Mouse (Mus musculus) hindbrain, embryonic 12.5 days (tissue): ENCODE measurements around the gene Cma2. TPM values are rescaled to one million over a fixed set of nuclear protein-coding genes. Genes with fewer than 3 reads are reported as not detected.

Source experiments
- ATAC-seq: fragments of 200-750 bp; cut with Nextera tagmentation; 2 replicates; pipeline ENCODE4 v1.8.0; 2017; ENCODE audit warnings: moderate TSS enrichment; ENCODE audit not compliant: low FRiP score
- H3K27ac ChIP-seq: fragments of 300-500 bp; sonication (generic); 2 replicates; pipeline ENCODE4 v1.5.1; 2016; ENCODE audit warnings: mild to moderate bottlenecking
- H3K27me3 ChIP-seq: fragments of 300-500 bp; sonication (generic); 2 replicates; pipeline ENCODE4 v1.6.1; 2016; ENCODE audit warnings: mild to moderate bottlenecking
- H3K36me3 ChIP-seq: fragments of 300-500 bp; sonication (generic); 2 replicates; pipeline ENCODE4 v1.6.1; 2016; ENCODE audit warnings: mild to moderate bottlenecking
- H3K4me1 ChIP-seq: fragments of 300-500 bp; sonication (generic); 2 replicates; pipeline ENCODE4 v1.6.1; 2016
- H3K4me2 ChIP-seq: fragments of 300-500 bp; sonication (generic); replicated peaks from 2 replicates; pipeline ENCODE4 v1.6.1; 2016; ENCODE audit warnings: mild to moderate bottlenecking
- H3K4me3 ChIP-seq: fragments of 300-500 bp; sonication (generic); 2 replicates; pipeline ENCODE4 v1.5.1; 2016; ENCODE audit warnings: mild to moderate bottlenecking
- H3K9ac ChIP-seq: fragments of 300-500 bp; sonication (generic); 2 replicates; pipeline ENCODE4 v1.6.1; 2016; ENCODE audit warnings: mild to moderate bottlenecking, moderate library complexity
- H3K9me3 ChIP-seq: fragments of 300-500 bp; sonication (generic); replicated peaks from 2 replicates; pipeline ENCODE4 v1.6.1; 2016; ENCODE audit warnings: mild to moderate bottlenecking
- WGBS: fragments of 180-500 bp; shearing (Covaris S2); methylation state at CpG from one replicate; pipeline ENCODE4 v1.1.7; 2016; 5-methylcytosine and 5-hydroxymethylcytosine counted together
- polyA plus RNA-seq: library from polyadenylated mRNA; unstranded; fragments of >200 nt; fragmentation: Nextera tagmentation; extraction: Ambion mirVana; gene quantifications from 2 replicates; pipeline ENCODE4 v1.2.1, GENCODE M21; 2016

Gene Cma2
- not detected in 2 replicates for polyA plus RNA-seq

- WGBS, result 82% methylated on average over 6 of the region's 6 CpGs
- H3K27ac ChIP-seq, result no peak within 1 kb of the TSS
- ATAC-seq, result no peak
- H3K4me3 ChIP-seq, result no peak within 1 kb of the TSS
- no peaks in the 10 kb centered on the region for H3K9me3 ChIP-seq
- H3K9ac ChIP-seq, result no peak within 1 kb of the TSS
- H3K4me2 ChIP-seq, result no peak within 1 kb of the TSS
- H3K4me1 ChIP-seq, result no peaks in the 10 kb centered on the region
- H3K27me3 ChIP-seq, result no peaks in the 10 kb centered on the region
- no peaks in the 10 kb centered on the region for H3K36me3 ChIP-seq
Observed at GRCm38 (mm10) chr14:55950346-55951030, at the start of gene Cma2. Cma2 (plus strand) TSS chr14:55950980.

DNA sequence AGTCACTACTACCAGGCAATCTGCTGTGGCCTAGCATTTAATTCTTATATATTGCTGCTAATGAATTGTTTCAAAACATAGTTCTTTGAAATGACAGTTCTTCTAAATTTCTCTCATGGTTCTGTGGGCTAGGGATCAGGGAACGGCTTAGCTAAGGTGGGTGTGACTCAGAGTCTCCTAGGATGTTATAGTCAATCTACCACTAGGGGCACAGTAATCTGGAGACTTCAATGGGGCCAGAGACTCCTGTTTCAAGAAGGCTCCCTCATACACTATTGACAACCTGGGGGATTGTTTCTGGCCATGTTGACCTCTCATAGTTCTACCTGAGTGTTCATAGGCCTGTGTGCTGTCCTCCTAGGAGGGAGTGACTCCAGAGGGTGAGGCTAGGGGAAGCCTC is 45.3 kb upstream of the Cma2 start:
- Histone ChIP-seq H3K36me3 (no peaks in the 10 kb centered on the region), H3K4me3 (no peak overlapping the region), H3K9me3 (no peaks in the 10 kb centered on the region), H3K27me3 (no peaks in the 10 kb centered on the region), H3K9ac (no peak overlapping the region), H3K4me1 (peaks cover 6% of the 10 kb centered on the region), H3K27ac (no peak overlapping the region), H3K4me2 (no peak overlapping the region)
- 35% methylated on average over 1 of the region's 1 CpGs for WGBS
- ATAC-seq, result no peak

- Histone ChIP-seq H3K27ac (no peak overlapping the region), H3K4me2 (no peak overlapping the region), H3K36me3 (no peaks in the 10 kb centered on the region), H3K27me3 (no peaks in the 10 kb centered on the region), H3K4me1 (no peaks in the 10 kb centered on the region), H3K9me3 (no peaks in the 10 kb centered on the region), H3K4me3 (no peak overlapping the region), H3K9ac (no peak overlapping the region)
- no peak for ATAC-seq
- WGBS, result 48% methylated on average over 4 of the region's 4 CpGs
Observed at GRCm38 (mm10) chr14:55913406-55913805, 37.4 kb upstream of the Cma2 start.

DNA sequence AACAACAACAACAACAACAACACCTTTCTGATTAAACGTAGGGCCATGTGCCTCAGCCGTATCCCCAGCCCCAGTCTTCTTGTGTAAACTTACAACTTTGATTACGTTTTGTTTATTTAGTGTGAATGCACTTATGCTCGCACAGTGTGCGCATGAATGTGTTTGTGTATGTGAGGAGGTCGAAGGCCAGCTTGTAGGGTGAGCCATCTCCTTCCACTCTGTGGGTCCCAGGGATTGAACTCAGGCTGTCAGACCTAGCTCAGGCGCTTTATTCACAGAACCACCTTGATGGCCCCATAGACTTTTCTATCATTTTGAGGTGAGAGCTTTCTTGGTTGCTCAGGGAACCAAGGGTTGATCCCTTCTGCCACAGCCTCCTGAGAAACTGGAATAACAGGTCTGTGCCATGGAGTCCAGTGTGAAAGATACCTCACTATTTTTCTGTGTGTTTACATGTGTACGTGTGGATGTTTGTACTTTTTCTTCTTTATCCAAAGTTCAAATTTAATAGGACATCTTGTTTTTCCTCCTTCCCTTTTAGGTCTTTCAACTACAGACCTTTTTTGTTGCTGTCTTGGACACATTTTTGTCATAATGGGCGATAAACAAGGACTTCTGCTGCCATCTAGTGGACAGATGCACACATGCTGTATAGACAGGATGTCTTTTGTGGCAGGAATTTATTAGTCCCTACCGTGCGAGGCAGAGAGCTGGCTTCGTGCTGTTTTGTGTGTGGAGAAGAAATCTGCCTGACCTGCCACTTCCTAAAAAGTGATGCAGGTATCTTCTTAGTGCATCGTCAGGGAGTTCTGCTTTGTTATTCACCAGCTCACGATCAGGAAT is 32.3 kb upstream of the Cma2 start:
- Histone ChIP-seq H3K9me3 (no peaks in the 10 kb centered on the region), H3K4me2 (peak overlapping the region; percentile 31; the same call in 1 of the 2 replicates), H3K4me3 (no peak overlapping the region), H3K27ac (no peak overlapping the region), H3K36me3 (no peaks in the 10 kb centered on the region), H3K4me1 (no peaks in the 10 kb centered on the region), H3K9ac (no peak overlapping the region), H3K27me3 (peaks cover 6% of the 10 kb centered on the region; the same call in 1 of the 2 replicates)
- 41% methylated on average over 14 of the region's 14 CpGs for WGBS
- ATAC-seq, result peak; percentile 88

DNA sequence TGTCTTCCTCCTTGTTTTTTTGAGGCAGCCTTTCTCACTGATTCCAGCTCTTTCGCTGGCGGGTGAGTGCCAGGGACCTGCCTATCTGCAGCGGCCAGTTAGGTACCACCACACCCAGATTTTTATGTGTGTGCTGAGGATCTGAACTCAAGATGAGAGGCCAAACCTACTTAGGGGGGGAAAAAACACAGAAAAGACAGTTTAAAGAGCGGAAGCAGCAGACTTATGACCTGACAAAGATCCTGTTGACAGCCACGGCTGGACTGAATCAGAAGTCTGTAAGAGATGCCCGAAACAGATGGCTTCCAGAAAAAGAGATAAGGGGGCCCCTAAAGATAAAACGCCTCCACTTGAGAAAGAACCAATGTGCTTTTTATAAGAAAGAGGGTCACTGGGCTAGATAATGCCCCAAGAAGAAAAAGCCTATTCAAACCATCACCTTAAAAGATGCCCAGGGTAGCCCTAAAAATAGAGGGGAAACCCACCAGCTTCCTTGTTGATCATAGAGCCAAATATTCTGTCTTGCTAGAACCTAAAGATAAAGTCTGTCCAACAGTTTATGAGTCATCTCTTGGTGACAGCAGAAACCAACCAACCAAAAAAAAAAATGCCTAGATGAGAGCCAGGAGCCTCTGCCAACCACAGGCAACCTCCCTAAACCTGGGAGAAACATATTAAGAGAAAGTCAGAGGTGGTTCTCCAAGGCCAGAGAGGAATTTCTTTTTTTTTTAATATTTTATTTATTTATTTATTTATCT is 28.1 kb upstream of the Cma2 start:
- no peaks in the 10 kb centered on the region for H3K4me1 ChIP-seq
- 79% methylated on average over 7 of the region's 7 CpGs for WGBS

DNA sequence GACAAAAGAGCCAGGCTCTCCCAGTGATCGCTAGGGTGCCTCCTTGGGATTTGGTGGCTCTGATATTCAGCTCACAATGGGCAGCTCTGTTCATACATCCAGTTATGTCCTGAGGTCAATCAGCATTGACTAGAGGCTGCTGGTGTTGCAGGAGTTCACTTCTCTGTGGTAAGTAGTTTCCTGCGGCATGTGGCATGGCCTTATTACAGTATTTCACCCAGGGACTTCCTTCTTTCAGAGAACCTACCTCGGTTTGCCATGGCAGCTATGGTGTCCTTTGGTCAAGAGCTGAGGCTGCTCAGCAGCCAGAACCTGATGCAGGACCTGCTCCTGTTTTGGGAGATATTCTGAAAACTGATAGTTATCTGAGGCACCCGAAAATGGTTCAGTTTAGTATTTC is 23.9 kb upstream of the Cma2 start:
- ATAC-seq, result no peak
- 81% methylated on average over 4 of the region's 4 CpGs for WGBS
- Histone ChIP-seq H3K4me1 (no peaks in the 10 kb centered on the region), H3K9me3 (no peaks in the 10 kb centered on the region), H3K36me3 (no peaks in the 10 kb centered on the region), H3K9ac (no peak overlapping the region), H3K27ac (no peak overlapping the region), H3K4me2 (no peak overlapping the region), H3K4me3 (no peak overlapping the region), H3K27me3 (no peaks in the 10 kb centered on the region)

More for the DNA sequence above, 28.1 kb upstream of the Cma2 start:
- peaks cover 6% of the 10 kb centered on the region; the same call in 1 of the 2 replicates for H3K27me3 ChIP-seq
- H3K36me3 ChIP-seq, result no peaks in the 10 kb centered on the region
- no peak overlapping the region for H3K4me3 ChIP-seq
- no peak for ATAC-seq
- H3K27ac ChIP-seq, result no peak overlapping the region
- no peaks in the 10 kb centered on the region for H3K9me3 ChIP-seq
- no peak overlapping the region for H3K4me2 ChIP-seq
- H3K9ac ChIP-seq, result no peak overlapping the region

DNA sequence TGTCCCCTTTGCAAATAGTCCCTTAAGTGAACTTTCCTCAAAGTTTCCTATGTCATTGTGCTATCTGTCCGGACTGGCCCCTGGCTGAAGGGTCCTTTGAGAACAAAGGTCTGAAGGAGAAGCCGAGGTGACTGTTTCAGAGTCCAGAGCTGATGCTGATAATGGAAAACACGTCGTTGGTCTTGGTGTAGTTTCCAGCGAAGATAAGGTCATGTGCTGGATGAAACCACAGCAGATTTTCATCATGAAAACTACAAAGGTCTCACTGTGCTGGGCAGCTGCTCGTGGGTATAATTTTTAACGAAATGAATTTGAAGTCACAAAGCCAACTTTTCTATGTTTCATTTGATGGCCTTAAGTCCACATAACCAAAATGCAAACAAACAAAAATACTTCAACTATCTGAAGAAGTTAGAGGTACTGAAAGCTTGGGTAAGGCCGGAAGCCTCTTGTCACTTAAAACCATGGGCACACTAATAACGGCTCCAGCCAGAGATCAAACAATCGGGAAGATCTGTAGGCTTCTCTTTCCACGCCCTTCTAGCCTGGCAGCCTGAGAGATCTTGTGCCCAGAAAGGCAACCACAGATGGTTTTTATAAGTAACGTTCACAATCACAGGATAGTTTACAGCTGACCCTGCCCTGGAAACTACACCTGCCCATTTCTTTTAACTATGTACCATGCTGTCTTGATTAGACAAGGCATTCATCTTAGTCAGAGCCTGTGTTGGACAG is 21.4 kb upstream of the Cma2 start:
- Histone ChIP-seq H3K4me2 (no peak overlapping the region), H3K27me3 (no peaks in the 10 kb centered on the region), H3K9me3 (no peaks in the 10 kb centered on the region), H3K4me3 (no peak overlapping the region), H3K27ac (no peak overlapping the region), H3K9ac (no peak overlapping the region), H3K36me3 (no peaks in the 10 kb centered on the region), H3K4me1 (no peaks in the 10 kb centered on the region)
- WGBS, result 77% methylated on average over 12 of the region's 12 CpGs
- ATAC-seq, result no peak

DNA sequence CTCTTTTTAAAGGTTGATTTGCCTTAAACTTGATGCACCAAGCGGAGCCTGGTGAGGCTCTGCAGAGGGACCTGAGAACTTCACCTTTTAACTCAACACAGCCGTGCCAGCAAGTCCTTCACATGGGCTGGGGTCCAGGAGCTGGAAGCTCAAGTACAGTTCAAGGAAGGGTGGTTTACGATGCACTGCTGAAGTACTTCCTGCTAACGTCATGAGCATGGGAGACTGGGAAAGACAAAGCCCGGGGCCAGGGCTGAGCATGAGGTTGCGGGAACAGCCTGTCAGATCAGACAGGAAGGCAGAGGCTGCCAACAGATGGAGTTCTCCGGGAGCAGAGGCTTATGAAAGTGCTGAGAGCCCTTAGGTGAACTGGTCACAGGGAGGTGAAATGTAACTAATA is 17.2 kb upstream of the Cma2 start:
- Histone ChIP-seq H3K36me3 (no peaks in the 10 kb centered on the region), H3K4me1 (no peaks in the 10 kb centered on the region), H3K4me2 (no peak overlapping the region), H3K4me3 (no peak overlapping the region), H3K9ac (no peak overlapping the region), H3K9me3 (no peaks in the 10 kb centered on the region), H3K27me3 (no peaks in the 10 kb centered on the region), H3K27ac (no peak overlapping the region)
- no peak for ATAC-seq
- WGBS, result 62% methylated on average over 7 of the region's 7 CpGs

DNA sequence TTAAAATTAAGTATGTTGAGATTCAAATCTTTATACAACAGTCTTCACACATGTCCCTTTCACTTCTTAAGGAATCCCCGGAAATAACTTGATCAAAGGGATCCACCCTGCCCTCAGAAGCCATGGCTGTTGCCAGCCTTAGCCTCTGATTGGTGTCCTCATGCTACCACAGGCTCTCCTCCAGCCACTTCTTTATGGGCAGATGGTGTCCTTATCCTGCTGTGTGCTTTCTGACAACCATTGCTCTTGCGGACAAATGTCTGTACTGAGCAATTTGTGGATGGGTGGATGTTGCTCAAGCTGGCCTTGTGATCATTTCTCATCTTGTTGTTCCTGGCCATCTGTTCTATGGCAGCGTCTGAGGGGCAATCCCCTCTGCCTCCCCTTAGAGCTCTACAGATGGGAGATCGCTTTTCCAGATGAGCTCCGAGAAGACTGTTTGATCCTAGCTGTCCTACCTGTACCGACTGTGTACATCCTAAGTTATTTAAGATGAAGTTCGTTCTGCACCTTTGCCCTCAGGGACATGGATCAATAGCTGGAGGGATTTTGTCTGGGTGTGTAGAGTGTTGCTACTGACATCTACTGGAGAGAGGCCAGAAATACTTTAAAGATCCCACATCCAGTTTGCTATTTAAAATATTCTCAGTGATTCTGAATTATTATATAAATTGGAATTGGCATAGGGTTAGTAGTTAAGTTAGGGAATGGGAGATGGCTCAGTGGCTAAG is 10.5 kb upstream of the Cma2 start:
- no peaks in the 10 kb centered on the region for H3K9me3 ChIP-seq
- WGBS, result 52% methylated on average over 7 of the region's 7 CpGs

DNA sequence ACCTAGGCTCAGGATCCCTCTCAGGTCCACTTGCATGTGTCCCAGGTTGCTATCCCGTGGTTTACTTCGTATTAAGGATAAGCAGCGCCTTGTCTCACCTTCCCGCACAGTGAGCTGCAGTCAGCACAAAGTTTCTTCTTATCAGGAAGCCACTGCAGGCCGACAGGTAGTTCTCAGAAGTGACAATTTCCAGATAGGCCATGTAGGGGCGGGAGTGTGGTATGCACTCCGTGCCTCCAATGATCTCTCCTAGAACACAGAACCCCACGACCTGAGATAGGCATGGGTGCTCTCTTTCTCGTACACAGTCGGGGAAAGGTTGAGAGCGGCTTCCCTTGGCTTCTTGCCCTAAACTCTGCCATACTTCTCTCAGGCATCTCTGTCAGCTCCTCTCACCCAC is 7.2 kb upstream of the Cma2 start:
- no peaks in the 10 kb centered on the region for H3K27me3 ChIP-seq
- no peak overlapping the region for H3K4me3 ChIP-seq
- H3K9me3 ChIP-seq, result no peaks in the 10 kb centered on the region
- no peak for ATAC-seq
- H3K36me3 ChIP-seq, result no peaks in the 10 kb centered on the region
- H3K27ac ChIP-seq, result no peak overlapping the region
- H3K4me1 ChIP-seq, result no peaks in the 10 kb centered on the region
- H3K9ac ChIP-seq, result no peak overlapping the region
- no peak overlapping the region for H3K4me2 ChIP-seq
- WGBS, result 90% methylated on average over 11 of the region's 11 CpGs

More for the DNA sequence above, 10.5 kb upstream of the Cma2 start:
- Histone ChIP-seq H3K36me3 (no peaks in the 10 kb centered on the region), H3K4me3 (no peak overlapping the region), H3K27me3 (no peaks in the 10 kb centered on the region), H3K9ac (no peak overlapping the region), H3K4me2 (no peak overlapping the region), H3K27ac (no peak overlapping the region), H3K4me1 (no peaks in the 10 kb centered on the region)
- ATAC-seq, result no peak

DNA sequence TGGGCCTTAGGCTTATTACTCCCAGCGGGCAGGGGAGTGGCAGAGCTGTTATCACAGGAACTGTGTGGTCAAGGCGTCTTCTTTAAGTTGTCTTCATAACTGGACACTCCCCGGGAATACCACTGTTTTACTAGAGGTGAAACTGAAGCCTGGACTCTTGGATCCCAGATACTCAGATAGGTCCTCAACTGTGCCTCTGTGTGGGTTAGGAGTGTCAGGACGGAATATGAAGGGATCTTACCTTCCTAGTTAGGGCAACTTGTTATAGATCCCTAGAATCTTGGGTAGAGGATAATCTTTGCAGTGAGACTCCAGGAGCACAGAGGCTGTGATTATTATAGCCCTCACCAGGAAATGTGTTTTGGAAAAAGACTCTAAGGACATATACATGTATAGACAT is 6.2 kb upstream of the Cma2 start, which contains the start of gene Cma1:
TSS of gene Cma1 (minus strand) at position 101 of the 400 bp plus-strand sequence.
- Histone ChIP-seq H3K9me3 (no peaks in the 10 kb centered on the region), H3K4me3 (no peak within 1 kb of the TSS), H3K9ac (no peak within 1 kb of the TSS), H3K36me3 (no peaks in the 10 kb centered on the region), H3K4me1 (no peaks in the 10 kb centered on the region), H3K27me3 (no peaks in the 10 kb centered on the region), H3K4me2 (no peak within 1 kb of the TSS), H3K27ac (no peak within 1 kb of the TSS)
- WGBS, result 94% methylated on average over 4 of the region's 4 CpGs
- no peak for ATAC-seq
